Mouse (Mus musculus): ENCODE results near the gene Rgs16.

DNA sequence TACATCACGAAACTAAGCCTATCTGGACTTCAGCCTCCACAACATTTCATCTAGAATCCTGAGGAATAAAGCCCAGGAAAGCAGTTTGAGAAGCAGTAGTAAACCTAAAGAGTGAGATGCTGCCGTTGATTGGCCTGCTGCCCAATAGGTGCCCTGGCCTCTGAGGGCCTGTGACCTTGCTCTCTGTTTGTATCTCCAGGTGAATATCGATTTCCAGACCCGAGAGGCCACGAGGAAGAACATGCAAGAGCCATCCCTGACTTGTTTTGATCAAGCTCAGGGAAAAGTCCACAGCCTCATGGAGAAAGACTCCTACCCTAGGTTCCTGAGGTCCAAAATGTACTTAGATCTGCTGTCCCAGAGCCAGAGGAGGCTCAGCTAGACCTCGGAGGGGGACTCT lies 47.6 kb upstream of the Rgs16 start:
- TF ChIP-seq CTCF (IDR thresholded peaks at IDR 0.05; ENCODE audit: low read depth) (no peak), EP300 (IDR thresholded peaks at IDR 0.05; ENCODE audit: low read depth) (peak; percentile 75; the same call in 1 of the 2 replicates)
